Mouse (Mus musculus) lung, embryonic 16.5 days (tissue): ENCODE data around the gene Syt2. TPM values are rescaled to one million over a fixed set of nuclear protein-coding genes. Genes with fewer than 3 reads are reported as not detected.
A peak's percentile ranks its signal among the peaks of the same experiment; 100 is the strongest.

ENCODE experiments used
- ATAC-seq: fragments of 200-750 bp; cut with Nextera tagmentation; 2 replicates; pipeline ENCODE4 v1.8.0; 2017; ENCODE audit warnings: low read depth, mild to moderate bottlenecking, moderate library complexity
- H3K27ac ChIP-seq: fragments of 300-500 bp; sonication (generic); 2 replicates; pipeline ENCODE4 v1.5.1; 2014; ENCODE audit warnings: mild to moderate bottlenecking, control low read depth, low read length
- H3K27me3 ChIP-seq: fragments of 300-500 bp; sonication (generic); 2 replicates; pipeline ENCODE4 v1.6.1; 2014; ENCODE audit warnings: low read depth, low read length, mixed read lengths; ENCODE audit not compliant: control insufficient read depth, insufficient read depth
- H3K36me3 ChIP-seq: fragments of 300-500 bp; sonication (generic); 2 replicates; pipeline ENCODE4 v1.6.1; 2014; ENCODE audit warnings: low read length; ENCODE audit not compliant: control insufficient read depth, insufficient read depth
- H3K4me1 ChIP-seq: fragments of 300-500 bp; sonication (generic); replicated peaks from 2 replicates; pipeline ENCODE4 v1.6.1; 2014; ENCODE audit warnings: low read length, mixed read lengths; ENCODE audit not compliant: control insufficient read depth, insufficient read depth
- H3K4me2 ChIP-seq: fragments of 300-500 bp; sonication (generic); 2 replicates; pipeline ENCODE4 v1.6.1; 2014; ENCODE audit warnings: low read depth, low read length, control low read depth
- H3K4me3 ChIP-seq: fragments of 300-500 bp; sonication (generic); 2 replicates; pipeline ENCODE4 v1.5.1; 2014; ENCODE audit warnings: mild to moderate bottlenecking, low read length, control low read depth
- H3K9ac ChIP-seq: fragments of 300-500 bp; sonication (generic); 2 replicates; pipeline ENCODE4 v1.6.1; 2014; ENCODE audit warnings: low read length, control low read depth
- H3K9me3 ChIP-seq: fragments of 300-500 bp; sonication (generic); 2 replicates; pipeline ENCODE4 v1.6.1; 2016; ENCODE audit warnings: low read length; ENCODE audit not compliant: control insufficient read depth
- WGBS: fragments of 180-500 bp; shearing (Covaris S2); extraction: QIAGEN DNeasy Blood & Tissue Kit; methylation state at CpG from one replicate; pipeline ENCODE4 v1.1.7; 2014; 5-methylcytosine and 5-hydroxymethylcytosine counted together
- polyA plus RNA-seq: library from polyadenylated mRNA; unstranded; fragments of >200 nt; fragmentation: Nextera tagmentation; extraction: Ambion mirVana; gene quantifications from 2 replicates; pipeline ENCODE4 v1.2.1, GENCODE M21; 2015

The Syt2 gene
- polyA plus RNA-seq, 1 experiment from 2014 or later: 0.15 TPM

DNA sequence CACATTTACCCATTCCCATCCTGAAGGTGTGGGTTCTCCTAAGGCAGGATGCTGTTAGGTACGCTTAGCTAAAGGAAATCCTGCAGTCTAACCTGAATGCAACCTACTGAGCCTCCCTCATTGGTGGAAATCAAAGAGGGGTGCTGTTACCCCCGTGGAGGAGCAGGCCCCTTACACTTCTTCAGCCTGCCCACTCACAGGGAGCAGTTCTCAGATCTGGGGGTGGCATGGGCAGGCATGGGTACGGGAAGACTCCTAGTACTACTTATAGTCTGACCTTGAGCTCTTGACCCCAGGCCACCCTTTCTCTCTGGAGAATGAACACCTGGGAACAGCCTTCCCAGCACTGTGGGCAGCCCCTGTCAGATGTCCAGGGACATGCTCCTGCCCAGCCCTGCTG, 61.0 kb downstream of the Syt2 start:
- Histone ChIP-seq H3K9ac (no peak overlapping the region), H3K9me3 (no peaks in the 10 kb centered on the region), H3K4me2 (no peak overlapping the region), H3K4me3 (no peak overlapping the region), H3K27me3 (peaks cover 30% of the 10 kb centered on the region), H3K4me1 (peaks cover 4% of the 10 kb centered on the region), H3K36me3 (no peaks in the 10 kb centered on the region), H3K27ac (no peak overlapping the region)
- 70% methylated on average over 3 of the region's 3 CpGs for WGBS
- no peak for ATAC-seq

DNA sequence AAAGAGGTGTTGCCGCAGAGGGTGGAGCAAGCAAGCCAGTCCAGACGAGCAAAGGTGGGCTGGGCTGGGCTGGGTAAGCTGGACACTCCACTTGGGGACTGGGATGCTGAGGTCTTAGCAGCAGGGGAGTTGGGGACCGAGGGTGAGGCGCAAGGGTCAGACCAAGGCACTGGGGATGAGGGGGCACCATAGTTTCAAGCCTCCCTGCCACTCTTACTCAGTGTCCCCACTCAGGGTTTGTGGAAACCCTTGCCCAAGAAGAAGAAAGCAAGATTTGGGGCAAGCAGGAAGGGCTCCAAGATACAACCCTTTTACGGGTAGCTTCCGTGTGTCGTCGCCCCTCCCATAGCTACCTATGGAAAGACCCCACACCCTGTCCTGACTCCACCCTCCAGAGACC, 61.8 kb downstream of the Syt2 start:
- Histone ChIP-seq H3K27me3 (peaks cover 30% of the 10 kb centered on the region), H3K27ac (no peak overlapping the region)
- WGBS: 11% methylated on average over 8 of the region's 8 CpGs

DNA sequence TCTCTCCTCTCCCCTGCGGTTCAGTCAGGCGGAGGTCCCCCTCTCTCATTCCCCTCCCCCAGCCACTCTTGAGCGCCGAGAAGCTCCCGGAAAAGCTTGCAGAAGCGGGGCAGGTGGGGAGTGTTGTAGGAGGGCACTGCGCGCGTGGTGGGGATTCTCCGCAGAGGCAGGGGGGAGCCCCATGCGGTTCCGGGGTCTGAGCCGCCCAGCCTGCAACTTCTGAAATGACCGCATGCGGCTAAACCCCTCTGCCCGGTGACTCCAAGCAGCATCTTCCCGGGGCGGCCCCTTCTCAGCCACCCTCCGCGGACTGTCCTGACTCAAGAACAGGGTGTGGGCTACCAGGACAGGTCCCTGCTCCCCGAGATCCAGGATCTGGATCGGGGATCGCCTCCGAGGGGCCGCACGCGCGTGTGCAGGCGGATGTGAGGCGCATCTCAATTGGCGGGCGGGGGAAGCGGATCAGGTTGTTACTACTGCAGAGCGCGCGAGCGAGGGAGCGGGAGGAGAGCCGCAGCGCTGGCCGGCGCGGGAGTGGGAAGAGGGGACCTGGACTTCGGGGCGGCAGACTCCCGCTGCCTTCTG, 62.4 kb downstream of the Syt2 start:
- peaks cover 30% of the 10 kb centered on the region for H3K27me3 ChIP-seq
- H3K9ac ChIP-seq: peak overlapping the region; percentile 43; the same call in 1 of the 2 replicates

More for the DNA sequence above, 61.8 kb downstream of the Syt2 start:
- H3K4me2 ChIP-seq: peak overlapping the region; percentile 92
- peaks cover 4% of the 10 kb centered on the region for H3K4me1 ChIP-seq
- ATAC-seq: no peak
- H3K9me3 ChIP-seq: no peaks in the 10 kb centered on the region
- no peak overlapping the region for H3K9ac ChIP-seq
- H3K36me3 ChIP-seq: no peaks in the 10 kb centered on the region
- H3K4me3 ChIP-seq: peak overlapping the region; percentile 50; the same call in 1 of the 2 replicates

DNA sequence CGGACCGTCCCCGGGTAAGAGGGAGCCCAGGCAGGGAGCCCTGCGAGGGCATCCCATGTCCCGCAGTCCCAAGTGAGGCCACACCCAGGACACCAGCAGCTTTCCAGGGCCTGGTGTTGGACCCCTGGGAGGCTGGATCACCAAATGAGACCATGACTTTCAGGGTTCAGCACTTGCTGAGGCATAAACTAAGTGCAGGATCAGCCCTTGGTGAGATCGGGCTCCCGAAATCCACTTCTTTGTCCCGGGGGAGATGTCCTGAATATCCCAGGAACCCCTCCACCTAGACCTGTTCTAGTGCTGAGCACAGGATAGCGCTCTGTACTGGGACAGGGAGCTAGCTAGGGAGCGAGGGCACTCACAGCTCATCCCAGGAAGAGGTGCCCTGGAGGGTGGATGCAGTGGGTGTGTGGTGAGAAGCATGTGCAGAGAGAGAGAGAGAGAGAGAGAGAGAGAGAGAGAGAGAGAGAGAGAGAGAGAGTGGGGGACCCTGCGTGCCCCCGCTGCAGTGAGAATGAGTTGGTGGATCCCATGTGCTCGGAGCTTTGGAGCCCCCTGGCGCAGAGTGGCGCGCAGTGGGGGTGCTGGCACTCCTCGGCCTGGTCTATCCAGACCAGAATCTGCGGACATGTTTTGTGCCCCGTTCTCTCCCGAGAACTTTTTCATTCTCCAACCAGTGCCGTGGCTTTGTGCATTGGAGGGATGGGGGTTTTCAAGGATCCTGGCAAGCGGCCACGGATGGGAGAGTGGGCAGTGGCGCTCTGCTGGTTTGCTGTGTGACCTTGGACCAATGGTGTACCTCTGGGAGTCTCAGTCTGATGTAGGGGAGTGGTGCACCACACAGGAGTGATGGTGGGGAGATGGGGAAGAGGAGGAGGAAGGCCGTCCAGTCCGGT, 63.2 kb downstream of the Syt2 start:
- WGBS: 21% methylated on average over 26 of the region's 26 CpGs
- no peak for ATAC-seq

More for the DNA sequence above, 62.4 kb downstream of the Syt2 start:
- no peak overlapping the region for H3K27ac ChIP-seq
- peak; percentile 37 for ATAC-seq
- H3K4me1 ChIP-seq: peaks cover 4% of the 10 kb centered on the region
- H3K36me3 ChIP-seq: no peaks in the 10 kb centered on the region
- no peaks in the 10 kb centered on the region for H3K9me3 ChIP-seq
- 0% methylated on average over 45 of the region's 46 CpGs for WGBS
- H3K4me3 ChIP-seq: peak overlapping the region; percentile 50
- peak overlapping the region; percentile 92 for H3K4me2 ChIP-seq

DNA sequence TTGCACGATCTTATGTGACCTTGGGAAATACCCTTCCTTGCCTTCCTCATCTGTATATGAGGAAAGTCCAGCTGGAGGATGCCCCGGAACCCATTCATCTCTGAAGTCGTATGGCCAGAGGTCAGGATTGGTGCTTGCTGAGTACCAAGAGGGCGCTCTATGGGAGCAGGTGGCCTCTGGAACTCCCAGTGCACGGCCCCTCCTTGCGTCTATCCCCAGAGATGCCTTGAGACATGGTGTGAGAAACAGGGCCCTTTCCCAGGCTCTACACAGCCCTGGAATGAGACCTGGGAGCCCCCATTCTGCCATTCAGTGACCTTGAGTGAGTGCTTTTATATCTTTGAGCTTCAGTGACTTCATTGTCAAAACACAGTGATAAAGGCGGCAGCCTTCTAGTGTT, 64.6 kb downstream of the Syt2 start:
- Histone ChIP-seq H3K9ac (no peak overlapping the region), H3K4me3 (no peak overlapping the region), H3K36me3 (no peaks in the 10 kb centered on the region), H3K27me3 (peaks cover 26% of the 10 kb centered on the region), H3K27ac (no peak overlapping the region), H3K9me3 (no peaks in the 10 kb centered on the region), H3K4me2 (no peak overlapping the region), H3K4me1 (peaks cover 4% of the 10 kb centered on the region)
- ATAC-seq: no peak
- WGBS: 49% methylated on average over 7 of the region's 7 CpGs

More for the DNA sequence above, 63.2 kb downstream of the Syt2 start:
- Histone ChIP-seq H3K27ac (no peak overlapping the region), H3K9ac (peak overlapping the region; percentile 43; the same call in 1 of the 2 replicates), H3K4me3 (peak overlapping the region; percentile 50), H3K4me2 (peak overlapping the region; percentile 92), H3K36me3 (no peaks in the 10 kb centered on the region), H3K27me3 (peaks cover 30% of the 10 kb centered on the region), H3K9me3 (no peaks in the 10 kb centered on the region), H3K4me1 (peaks cover 4% of the 10 kb centered on the region)

DNA sequence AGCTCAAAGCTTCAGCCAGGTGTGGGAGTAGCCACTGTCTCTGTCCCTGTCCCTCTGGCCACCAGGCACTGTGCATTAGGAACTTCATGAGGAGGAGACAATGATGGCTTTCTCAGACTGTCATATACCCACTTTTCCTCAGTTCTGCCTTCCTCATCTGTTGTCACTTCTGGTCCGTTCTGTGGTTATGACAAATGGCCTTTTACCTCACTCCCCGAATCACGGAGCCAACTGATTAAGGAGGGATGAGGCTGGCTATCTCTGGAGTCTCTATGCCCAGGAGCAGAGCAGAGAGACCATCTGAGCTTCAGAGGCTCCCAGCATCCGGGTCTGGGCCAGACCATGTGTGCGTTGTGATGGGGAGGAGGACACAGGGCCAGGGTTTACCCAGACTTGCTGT, 65.2 kb downstream of the Syt2 start:
- Histone ChIP-seq H3K27me3 (peaks cover 24% of the 10 kb centered on the region), H3K4me1 (peaks cover 4% of the 10 kb centered on the region), H3K9me3 (no peaks in the 10 kb centered on the region), H3K9ac (no peak overlapping the region), H3K4me2 (no peak overlapping the region), H3K36me3 (no peaks in the 10 kb centered on the region), H3K27ac (no peak overlapping the region), H3K4me3 (no peak overlapping the region)
- no peak for ATAC-seq
- WGBS: 46% methylated on average over 5 of the region's 5 CpGs

DNA sequence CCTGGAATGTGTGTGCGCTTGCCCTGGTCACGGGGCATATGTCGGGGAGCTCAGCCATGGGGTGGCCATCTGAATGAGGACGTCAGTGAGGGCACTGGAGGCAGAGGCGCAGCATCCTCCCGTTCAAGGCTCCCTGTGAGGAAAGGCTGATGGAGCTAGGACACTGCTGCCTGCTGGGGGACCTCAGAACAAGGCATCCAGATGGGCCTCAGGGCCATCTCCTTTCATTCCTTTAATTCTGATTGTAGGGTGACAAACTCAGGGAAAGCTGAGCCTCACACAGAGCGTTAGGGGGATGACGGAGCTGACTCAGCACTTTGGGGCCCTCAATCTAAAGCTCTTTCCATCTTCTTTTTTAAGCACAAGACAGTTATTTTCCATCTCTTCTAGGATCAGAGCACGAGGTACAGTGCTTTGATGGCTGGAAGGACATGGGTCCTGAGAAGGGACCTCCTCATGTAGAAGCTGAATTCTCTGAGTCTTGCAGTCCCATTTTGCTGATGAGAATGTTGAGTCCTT, 66.4 kb downstream of the Syt2 start:
- Histone ChIP-seq H3K27me3 (peaks cover 20% of the 10 kb centered on the region), H3K27ac (no peak overlapping the region), H3K9me3 (no peaks in the 10 kb centered on the region), H3K9ac (no peak overlapping the region), H3K4me2 (no peak overlapping the region), H3K4me1 (peaks cover 4% of the 10 kb centered on the region), H3K36me3 (no peaks in the 10 kb centered on the region), H3K4me3 (no peak overlapping the region)
- no peak for ATAC-seq
- 70% methylated on average over 9 of the region's 9 CpGs for WGBS

DNA sequence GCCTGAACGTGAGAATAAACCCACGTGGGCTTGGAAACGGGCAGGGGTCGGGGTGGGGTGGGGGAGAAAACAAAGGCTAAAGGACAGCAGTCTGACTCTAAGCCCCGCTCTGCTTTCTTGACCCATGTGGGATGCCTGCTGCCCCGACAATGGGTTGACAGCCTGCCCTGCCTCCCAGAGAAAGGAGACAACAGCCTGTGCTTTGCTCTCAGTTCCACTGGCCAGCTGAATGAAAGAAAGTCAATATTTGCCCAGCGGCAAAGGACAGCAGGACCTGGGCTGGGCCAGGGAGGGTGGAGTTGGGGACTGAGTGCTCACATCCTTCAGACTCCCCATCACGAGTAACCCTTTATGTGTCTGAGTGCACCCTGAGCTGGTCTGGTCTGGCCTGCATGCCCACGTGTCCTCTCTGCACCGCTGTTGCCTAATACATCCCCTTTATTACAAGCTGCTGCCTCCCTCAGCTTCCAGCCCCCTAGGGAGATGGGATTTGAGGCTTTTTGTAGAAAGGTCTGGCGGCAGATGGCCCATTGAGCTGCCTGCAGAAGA, 67.0 kb downstream of the Syt2 start:
- Histone ChIP-seq H3K4me3 (no peak overlapping the region), H3K27ac (no peak overlapping the region), H3K9ac (no peak overlapping the region), H3K27me3 (peaks cover 15% of the 10 kb centered on the region), H3K9me3 (no peaks in the 10 kb centered on the region), H3K4me2 (no peak overlapping the region), H3K36me3 (no peaks in the 10 kb centered on the region), H3K4me1 (peaks cover 3% of the 10 kb centered on the region)
- ATAC-seq: peak; percentile 81
- 25% methylated on average over 11 of the region's 11 CpGs for WGBS

DNA sequence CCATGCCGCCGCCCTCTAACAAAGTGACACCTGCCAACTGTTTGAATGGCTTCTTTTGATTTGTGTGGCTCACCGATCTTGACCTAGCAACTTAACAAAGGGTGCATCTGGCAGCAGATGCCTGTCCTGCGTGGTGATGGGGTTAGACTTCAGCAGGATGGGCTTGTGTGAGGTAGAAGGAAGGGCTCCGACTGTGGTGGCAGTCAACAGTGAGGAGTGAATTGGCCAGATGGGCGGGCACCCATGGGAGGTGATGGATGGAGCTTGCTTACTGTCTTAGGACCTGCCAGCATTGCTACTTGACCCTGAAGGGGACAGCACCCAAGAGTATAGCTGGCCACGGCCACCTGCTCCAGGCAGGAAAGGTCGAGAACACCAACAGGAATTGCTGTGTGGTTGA, 67.7 kb downstream of the Syt2 start:
- 62% methylated on average over 8 of the region's 8 CpGs for WGBS
- Histone ChIP-seq H3K27me3 (peaks cover 9% of the 10 kb centered on the region), H3K4me1 (no peaks in the 10 kb centered on the region; the same call in 1 of the 2 replicates), H3K4me2 (no peak overlapping the region), H3K36me3 (no peaks in the 10 kb centered on the region), H3K27ac (no peak overlapping the region), H3K4me3 (no peak overlapping the region), H3K9ac (no peak overlapping the region), H3K9me3 (no peaks in the 10 kb centered on the region)
- no peak for ATAC-seq
